In the genomic region with DNA sequence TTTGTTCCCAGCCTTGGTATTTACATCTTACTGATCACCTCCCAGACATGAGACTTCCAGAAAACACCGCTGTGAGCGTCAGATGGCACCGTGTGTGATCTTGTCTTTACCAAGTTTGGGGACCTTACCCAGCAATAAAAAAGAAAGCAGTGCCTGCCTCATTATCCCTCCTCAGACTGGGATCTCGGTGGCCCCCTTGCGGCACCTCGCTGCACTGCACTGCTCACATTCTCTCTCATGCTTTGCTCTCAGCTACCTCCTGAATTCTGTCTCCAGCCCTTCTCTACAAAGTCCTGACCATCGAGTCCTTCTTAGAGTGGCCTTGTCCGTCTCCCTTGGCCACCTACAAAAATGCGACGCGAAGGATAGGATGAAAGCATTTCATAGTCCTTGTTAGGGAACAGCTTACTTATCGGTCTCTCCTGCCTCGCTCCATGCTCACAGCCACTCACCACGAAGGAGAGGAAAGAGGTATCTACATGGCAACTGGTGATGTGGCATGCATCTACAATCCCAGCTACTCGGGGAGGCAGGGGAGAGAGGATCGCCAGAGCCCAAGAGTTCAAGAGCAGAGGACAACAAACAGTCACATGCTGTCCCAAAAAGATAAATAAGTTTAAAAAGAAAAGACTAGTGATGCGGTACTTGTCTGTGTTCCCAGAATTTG, we compare ENCODE assay signal across 9 mouse cellular contexts. TPM values are rescaled to one million over a fixed set of nuclear protein-coding genes. Genes with fewer than 3 reads are reported as not detected.
DNase-seq lines count a peak whose midpoint lies in the region; ATAC-seq and TF ChIP-seq lines count a peak whose summit lies in the region.
"Had no signal": no experiment of that assay in that cellular context is flagged by ENCODE, and none has a peak within 500 bp of the region (broad histone marks: within the 10 kb centered on the region; RNA-seq: fewer than 3 reads in every experiment).

No protein-coding gene starts in this region.

- peak; percentile 74 for DNase-seq in ES-CJ7 (ENCODE audit: low read depth, low spot score)
- DNase-seq in adrenal gland, postnatal 25 days, result peak; percentile 69
- DNase-seq in heart, postnatal 0 days (ENCODE audit: low spot score), result no peak
- peak; percentile 41 for DNase-seq in layer of hippocampus, adult 9-11 months
- peak; percentile 40 for DNase-seq in lung, postnatal 0 days (ENCODE audit: low spot score)
- peak; percentile 12 for DNase-seq in skeletal muscle tissue, adult 2 months (ENCODE audit: low read depth, low spot score)
- peak; percentile 29 for DNase-seq in yolk sac, embryonic 10.5 days (ENCODE audit: low spot score)

- H3K4me1 ChIP-seq in embryonic fibroblast, embryonic 13.5 days (ENCODE audit: control insufficient read depth, insufficient read depth, low read length), result no peaks in the 10 kb centered on the region
- no peaks in the 10 kb centered on the region for H3K4me1 ChIP-seq in heart, postnatal 0 days (ENCODE audit: control insufficient read depth, insufficient read depth)
- H3K4me1 ChIP-seq in lung, postnatal 0 days (ENCODE audit: insufficient read depth, low read depth, low read length), result no peaks in the 10 kb centered on the region
- H3K4me1 ChIP-seq: midbrain, embryonic 12.5 days had no signal

- H3K9ac ChIP-seq in heart, postnatal 0 days (replicated peaks; ENCODE audit: low read depth, low read length), result no peak overlapping the region
- no peak overlapping the region for H3K9ac ChIP-seq in lung, postnatal 0 days (replicated peaks; ENCODE audit: low read depth)
- H3K9ac ChIP-seq: midbrain, embryonic 12.5 days had no signal

- H3K4me2 ChIP-seq in heart, postnatal 0 days (ENCODE audit: low read depth, low read length), result peak overlapping the region; percentile 12; the same call in 1 of the 2 replicates
- H3K4me2 ChIP-seq in lung, postnatal 0 days (replicated peaks; ENCODE audit: low read depth, low read length), result peak overlapping the region; percentile 22; the same call in 1 of the 2 replicates
- H3K4me2 ChIP-seq: midbrain, embryonic 12.5 days had no signal

- no peaks in the 10 kb centered on the region for H3K9me3 ChIP-seq in heart, postnatal 0 days (replicated peaks; ENCODE audit: control insufficient read depth, low read length)
- H3K9me3 ChIP-seq in lung, postnatal 0 days (ENCODE audit: low read length), result no peaks in the 10 kb centered on the region
- H3K9me3 ChIP-seq: midbrain, embryonic 12.5 days had no signal

- peak; percentile 79 for TF ChIP-seq CTCF in embryonic fibroblast, embryonic 13.5 days (IDR thresholded peaks at IDR 0.05; ENCODE audit: borderline replicate concordance, insufficient read depth, low read length)
- peak; percentile 66 for TF ChIP-seq CTCF in heart, postnatal 0 days (IDR thresholded peaks at IDR 0.05; ENCODE audit: low read depth)
- peak; percentile 93 for TF ChIP-seq CTCF in lung, postnatal 0 days (IDR thresholded peaks at IDR 0.05)

- no peaks in the 10 kb centered on the region for H3K27me3 ChIP-seq in heart, postnatal 0 days (ENCODE audit: control insufficient read depth, insufficient read depth, low read length)
- no peaks in the 10 kb centered on the region for H3K27me3 ChIP-seq in lung, postnatal 0 days (replicated peaks; ENCODE audit: insufficient read depth, low read length)

- no peak for TF ChIP-seq EP300 in heart, postnatal 0 days (IDR thresholded peaks at IDR 0.05; ENCODE audit: low read depth)
- no peak for TF ChIP-seq EP300 in lung, postnatal 0 days (IDR thresholded peaks at IDR 0.05)

- H3K4me3 ChIP-seq in embryonic fibroblast, embryonic 13.5 days (ENCODE audit: insufficient read depth, low read length), result no peak overlapping the region
- H3K4me3 ChIP-seq in heart, postnatal 0 days (ENCODE audit: low read depth, low read length), result no peak overlapping the region
- peak overlapping the region; percentile 2; the same call in 1 of the 2 replicates for H3K4me3 ChIP-seq in lung, postnatal 0 days (ENCODE audit: low read depth, low read length)
- H3K4me3 ChIP-seq: midbrain, embryonic 12.5 days had no signal

- 27% methylated on average over 17 of the region's 17 CpGs for WGBS in heart, postnatal 0 days
- WGBS in lung, postnatal 0 days, result 30% methylated on average over 17 of the region's 17 CpGs

- no peak overlapping the region for H3K27ac ChIP-seq in embryonic fibroblast, embryonic 13.5 days (ENCODE audit: insufficient read depth, low read length)
- H3K27ac ChIP-seq in heart, postnatal 0 days (ENCODE audit: low read depth), result no peak overlapping the region
- no peak overlapping the region for H3K27ac ChIP-seq in lung, postnatal 0 days (ENCODE audit: low read length)
- H3K27ac ChIP-seq: midbrain, embryonic 12.5 days had no signal

- TF ChIP-seq POLR2A in embryonic fibroblast, embryonic 13.5 days (IDR thresholded peaks at IDR 0.05; ENCODE audit: low read depth, low read length), result no peak

- H3K36me3 ChIP-seq in heart, postnatal 0 days (replicated peaks; ENCODE audit: control insufficient read depth, insufficient read depth, low read length), result no peaks in the 10 kb centered on the region
- no peaks in the 10 kb centered on the region for H3K36me3 ChIP-seq in lung, postnatal 0 days (ENCODE audit: insufficient read depth, low read length)
- H3K36me3 ChIP-seq: midbrain, embryonic 12.5 days had no signal

- no peak for ATAC-seq in heart, postnatal 0 days (ENCODE audit: insufficient read depth, low read depth)
- ATAC-seq in lung, postnatal 0 days, result peak; percentile 55; the same call in 1 of the 2 replicates

RNA-seq across cellular contexts. Expression of a gene that starts 45.7 kb away (rescaled TPM):
- total RNA-seq in adrenal gland, postnatal 25 days (2021), result not detected in 2 replicates
- polyA plus RNA-seq in embryonic fibroblast, embryonic 13.5 days (2011; ENCODE audit: insufficient read length, low read depth, missing spikeins), result not detected in 2 replicates
- total RNA-seq in heart, postnatal 0 days (2014; rRNA removed; ENCODE audit: low replicate concordance), result not detected in 2 replicates
- polyA plus RNA-seq in heart, postnatal 0 days (2015; fragmentation: Nextera tagmentation; extraction: Ambion mirVana), result not detected in 2 replicates
- 0.80 and 1.2 TPM in 2 replicates for polyA plus RNA-seq in lung, postnatal 0 days (2015; fragmentation: Nextera tagmentation; extraction: Ambion mirVana)
- polyA plus RNA-seq: midbrain, embryonic 12.5 days had no signal

RNA-seq across cellular contexts. Expression of a gene that starts 53.4 kb away (rescaled TPM):
- total RNA-seq in adrenal gland, postnatal 25 days (2021), result 1.7 and 2.6 TPM in 2 replicates
- 3.4 and 6.3 TPM in 2 replicates for polyA plus RNA-seq in embryonic fibroblast, embryonic 13.5 days (2011; ENCODE audit: insufficient read length, low read depth, missing spikeins)
- 510 and 558 TPM in 2 replicates for total RNA-seq in heart, postnatal 0 days (2014; rRNA removed; ENCODE audit: low replicate concordance)
- polyA plus RNA-seq in heart, postnatal 0 days (2015; fragmentation: Nextera tagmentation; extraction: Ambion mirVana), result 41.0 and 42.6 TPM in 2 replicates
- 49.0 and 49.5 TPM in 2 replicates for polyA plus RNA-seq in lung, postnatal 0 days (2015; fragmentation: Nextera tagmentation; extraction: Ambion mirVana)
- polyA plus RNA-seq: midbrain, embryonic 12.5 days had no signal

RNA-seq across cellular contexts. Expression of a gene that starts 57.6 kb away (rescaled TPM):
- 0.67 TPM in 1 of 2 replicates, not detected in the other for total RNA-seq in adrenal gland, postnatal 25 days (2021)
- not detected in 2 replicates for polyA plus RNA-seq in embryonic fibroblast, embryonic 13.5 days (2011; ENCODE audit: insufficient read length, low read depth, missing spikeins)
- total RNA-seq in heart, postnatal 0 days (2014; rRNA removed; ENCODE audit: low replicate concordance), result not detected in 2 replicates
- not detected in 2 replicates for polyA plus RNA-seq in heart, postnatal 0 days (2015; fragmentation: Nextera tagmentation; extraction: Ambion mirVana)
- not detected in 2 replicates for polyA plus RNA-seq in lung, postnatal 0 days (2015; fragmentation: Nextera tagmentation; extraction: Ambion mirVana)
- polyA plus RNA-seq: midbrain, embryonic 12.5 days had no signal
